Mouse (Mus musculus): ENCODE results near the gene Man2a2.

GRCm38 (mm10) chr7:80401860-80402641, 30.9 kb upstream of the Man2a2 start:
- TF ChIP-seq CTCF (IDR thresholded peaks at IDR 0.05; ENCODE audit: borderline replicate concordance, insufficient read depth, low read length), result no peak
- no peak for TF ChIP-seq POLR2A (IDR thresholded peaks at IDR 0.05; ENCODE audit: low read depth, low read length)

All from embryonic fibroblast, embryonic 13.5 days (primary cell).